29 mouse cellular contexts compared by ENCODE assay signal in genomic region chr19:42827843-42828242, GRCm38 (mm10). TPM values are rescaled to one million over a fixed set of nuclear protein-coding genes. Genes with fewer than 3 reads are reported as not detected.
DNase-seq lines count a peak whose midpoint lies in the region; ATAC-seq and TF ChIP-seq lines count a peak whose summit lies in the region.
"Had no signal": no experiment of that assay in that cellular context is flagged by ENCODE, and none has a peak within 500 bp of the region (broad histone marks: within the 10 kb centered on the region; RNA-seq: fewer than 3 reads in every experiment).

No protein-coding gene starts in this region.

- H3K4me3 ChIP-seq in lung, embryonic 14.5 days (ENCODE audit: low read depth, low read length), result no peak overlapping the region
- H3K4me3 ChIP-seq in lung, postnatal 0 days (ENCODE audit: low read depth, low read length), result no peak overlapping the region
- H3K4me3 ChIP-seq: embryonic facial prominence, embryonic 10.5 days; embryonic facial prominence, embryonic 13.5 days; erythroblast, embryonic 14.5 days; forebrain, embryonic 12.5 days; forebrain, embryonic 15.5 days; heart, adult 2 months; heart, embryonic 10.5 days; heart, embryonic 15.5 days; hindbrain, embryonic 10.5 days; hindbrain, embryonic 13.5 days had no signal

- TF ChIP-seq EP300 in lung, postnatal 0 days (IDR thresholded peaks at IDR 0.05), result no peak

- 0 out of 2 replicates have a peak, but pooled peaks cover 3% of the 10 kb centered on the region for H3K4me1 ChIP-seq in lung, embryonic 14.5 days (ENCODE audit: insufficient read depth)
- peaks cover 3% of the 10 kb centered on the region; the same call in 1 of the 2 replicates for H3K4me1 ChIP-seq in lung, postnatal 0 days (ENCODE audit: insufficient read depth, low read depth, low read length)
- H3K4me1 ChIP-seq: embryonic facial prominence, embryonic 10.5 days; embryonic facial prominence, embryonic 13.5 days; forebrain, embryonic 12.5 days; forebrain, embryonic 15.5 days; heart, embryonic 15.5 days; hindbrain, embryonic 10.5 days; hindbrain, embryonic 13.5 days had no signal

- H3K4me2 ChIP-seq in lung, embryonic 14.5 days, result no peak overlapping the region
- no peak overlapping the region for H3K4me2 ChIP-seq in lung, postnatal 0 days (replicated peaks; ENCODE audit: low read depth, low read length)
- H3K4me2 ChIP-seq: embryonic facial prominence, embryonic 13.5 days; forebrain, embryonic 12.5 days; forebrain, embryonic 15.5 days; heart, embryonic 15.5 days; hindbrain, embryonic 13.5 days had no signal

- no peak for DNase-seq in lung, embryonic 14.5 days
- DNase-seq in lung, postnatal 10 days, result no peak
- DNase-seq in lung, postnatal 0 days (ENCODE audit: low spot score), result peak; percentile 62
- DNase-seq in lung, postnatal 4 days, result no peak
- DNase-seq in lung, postnatal 25 days (ENCODE audit: low spot score), result peak; percentile 21
- no peak for DNase-seq in testis, postnatal 14 days (ENCODE audit: low spot score)
- DNase-seq: adrenal gland, adult 8-10 months; adrenal gland, postnatal 25 days; cerebellum, adult 11-12 months; cerebellum, adult 8-10 months; cerebellum, postnatal 10 days; cerebellum, postnatal 36 days; embryo, embryonic 11 days; gastrocnemius, postnatal 25 days; heart, adult 2 months; heart, postnatal 10 days; heart, postnatal 36 days had no signal

- no peak for TF ChIP-seq CTCF in lung, embryonic 14.5 days (IDR thresholded peaks at IDR 0.05; ENCODE audit: low read depth)
- TF ChIP-seq CTCF in lung, postnatal 0 days (IDR thresholded peaks at IDR 0.05), result no peak

- H3K36me3 ChIP-seq in lung, embryonic 14.5 days (ENCODE audit: insufficient read depth), result no peaks in the 10 kb centered on the region
- no peaks in the 10 kb centered on the region for H3K36me3 ChIP-seq in lung, postnatal 0 days (ENCODE audit: insufficient read depth, low read length)
- H3K36me3 ChIP-seq: embryonic facial prominence, embryonic 10.5 days; embryonic facial prominence, embryonic 13.5 days; forebrain, embryonic 12.5 days; forebrain, embryonic 15.5 days; heart, embryonic 10.5 days; heart, embryonic 15.5 days; hindbrain, embryonic 10.5 days; hindbrain, embryonic 13.5 days had no signal

- H3K9ac ChIP-seq in lung, embryonic 14.5 days, result no peak overlapping the region
- H3K9ac ChIP-seq in lung, postnatal 0 days (replicated peaks; ENCODE audit: low read depth), result no peak overlapping the region
- H3K9ac ChIP-seq: embryonic facial prominence, embryonic 13.5 days; forebrain, embryonic 12.5 days; forebrain, embryonic 15.5 days; heart, embryonic 15.5 days; hindbrain, embryonic 13.5 days had no signal

- H3K27me3 ChIP-seq in lung, embryonic 14.5 days (ENCODE audit: insufficient read depth, low read length), result no peaks in the 10 kb centered on the region
- no peaks in the 10 kb centered on the region for H3K27me3 ChIP-seq in lung, postnatal 0 days (replicated peaks; ENCODE audit: insufficient read depth, low read length)
- H3K27me3 ChIP-seq: embryonic facial prominence, embryonic 13.5 days; forebrain, embryonic 12.5 days; forebrain, embryonic 15.5 days; heart, embryonic 15.5 days; hindbrain, embryonic 13.5 days had no signal

- peak overlapping the region; percentile 7; the same call in 1 of the 2 replicates for H3K27ac ChIP-seq in lung, embryonic 14.5 days (ENCODE audit: low read depth)
- peak overlapping the region; percentile 54 for H3K27ac ChIP-seq in lung, postnatal 0 days (ENCODE audit: low read length)
- H3K27ac ChIP-seq: embryonic facial prominence, embryonic 10.5 days; embryonic facial prominence, embryonic 13.5 days; forebrain, embryonic 12.5 days; forebrain, embryonic 15.5 days; heart, adult 2 months; heart, embryonic 10.5 days; heart, embryonic 15.5 days; hindbrain, embryonic 10.5 days; hindbrain, embryonic 13.5 days had no signal

- ATAC-seq in lung, embryonic 14.5 days (ENCODE audit: insufficient read depth), result no peak
- ATAC-seq in lung, postnatal 0 days, result peak; percentile 68
- ATAC-seq: activated CD4-positive, CD25-positive, alpha-beta regulatory T cell, adult 4 months; CD4-positive, CD25-positive, alpha-beta regulatory T cell, adult 4 months; forebrain, embryonic 15.5 days; hindbrain, embryonic 16.5 days had no signal

- H3K9me3 ChIP-seq in lung, embryonic 14.5 days (ENCODE audit: low read depth, low read length), result no peaks in the 10 kb centered on the region
- H3K9me3 ChIP-seq in lung, postnatal 0 days (ENCODE audit: low read length), result no peaks in the 10 kb centered on the region
- H3K9me3 ChIP-seq: embryonic facial prominence, embryonic 10.5 days; embryonic facial prominence, embryonic 13.5 days; forebrain, embryonic 12.5 days; forebrain, embryonic 15.5 days; heart, embryonic 10.5 days; heart, embryonic 15.5 days; hindbrain, embryonic 13.5 days had no signal

- 66% methylated on average over 3 of the region's 3 CpGs for WGBS in lung, embryonic 14.5 days
- WGBS in lung, postnatal 0 days, result 43% methylated on average over 3 of the region's 3 CpGs

RNA-seq across cellular contexts. Expression of gene Hps1, which starts 48.1 kb away (rescaled TPM):
- 13.7 and 14.8 TPM in 2 replicates for polyA plus RNA-seq in lung, embryonic 14.5 days (2014; fragmentation: Nextera tagmentation; extraction: Ambion mirVana)
- polyA plus RNA-seq in lung, postnatal 0 days (2015; fragmentation: Nextera tagmentation; extraction: Ambion mirVana), result 8.0 and 8.8 TPM in 2 replicates

Comparison
In these comparisons a context has a peak if more than half of its experiments do, and no peak if none do; other contexts are left out.
1. DNase-seq: peak in lung, postnatal 0 days (single experiment) and lung, postnatal 25 days (single experiment); none in lung, embryonic 14.5 days (single experiment), lung, postnatal 10 days (single experiment), lung, postnatal 4 days (0 of 2) and testis, postnatal 14 days (single experiment).